Mouse (Mus musculus): ENCODE results near the gene Psip1.

DNA sequence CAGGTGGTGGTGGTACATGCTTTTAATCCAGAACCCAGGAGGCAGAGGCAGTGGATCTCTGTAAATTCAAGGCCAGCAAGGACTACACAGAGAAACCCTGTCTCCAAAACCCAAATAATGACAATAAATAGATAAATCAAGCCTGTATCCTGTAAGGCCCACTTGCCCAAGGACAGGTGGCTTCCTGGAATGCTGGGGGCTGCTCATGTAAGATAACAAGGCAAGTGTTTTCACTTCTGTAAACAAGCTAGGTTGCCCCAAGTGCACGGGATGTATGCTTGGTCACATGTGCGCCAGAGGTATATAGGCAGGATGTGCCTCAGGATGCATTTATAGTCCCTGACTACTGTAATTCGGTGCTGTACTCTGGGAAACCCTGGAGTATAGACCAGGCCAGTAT, 74.2 kb downstream of the Psip1 start:
- TF ChIP-seq POLR2A (IDR thresholded peaks at IDR 0.05; ENCODE audit: insufficient read depth, low read depth, low read length) (no peak), EP300 (IDR thresholded peaks at IDR 0.05; ENCODE audit: insufficient read depth, low read depth, low read length) (no peak)
